Mouse (Mus musculus): Measurements from ENCODE around the gene Lhx3.

Gene Lhx3

DNA sequence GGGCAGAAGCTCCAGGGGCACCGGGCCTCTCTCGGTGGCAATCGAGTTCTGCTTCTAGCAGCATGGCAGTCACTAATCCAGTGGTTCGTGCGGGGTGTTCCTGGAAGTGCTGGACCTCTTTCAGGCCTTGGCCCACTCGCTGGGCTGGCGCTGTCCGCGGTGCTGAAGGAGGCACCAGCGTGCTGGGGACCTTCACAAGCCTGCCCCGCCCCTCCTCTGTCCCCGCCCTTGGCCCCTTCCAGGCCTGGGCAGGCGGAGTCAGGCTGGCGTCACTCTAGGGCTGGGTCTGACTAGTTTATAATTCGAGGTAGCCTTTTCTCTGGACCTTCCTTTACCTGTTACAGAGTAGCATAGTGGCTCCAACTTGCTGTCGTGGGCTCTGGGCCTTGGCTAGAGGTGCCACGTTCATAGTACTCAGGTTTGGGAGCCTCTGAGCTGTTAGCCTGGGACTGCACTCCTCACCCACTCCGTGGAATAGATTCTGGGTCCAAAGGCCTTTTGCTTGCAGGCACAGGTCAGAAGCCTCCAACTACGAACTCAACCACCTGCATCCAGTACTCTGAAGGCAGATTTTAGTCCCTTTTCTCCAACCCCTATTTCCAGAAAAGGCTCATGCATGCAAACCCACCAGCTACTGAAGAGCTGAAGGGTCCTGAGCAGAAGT, at the start of gene Lhx3:
Gene Lhx3 (minus strand): TSS at position 164 of the 664 bp plus-strand sequence.
- no peak for DNase-seq

DNA sequence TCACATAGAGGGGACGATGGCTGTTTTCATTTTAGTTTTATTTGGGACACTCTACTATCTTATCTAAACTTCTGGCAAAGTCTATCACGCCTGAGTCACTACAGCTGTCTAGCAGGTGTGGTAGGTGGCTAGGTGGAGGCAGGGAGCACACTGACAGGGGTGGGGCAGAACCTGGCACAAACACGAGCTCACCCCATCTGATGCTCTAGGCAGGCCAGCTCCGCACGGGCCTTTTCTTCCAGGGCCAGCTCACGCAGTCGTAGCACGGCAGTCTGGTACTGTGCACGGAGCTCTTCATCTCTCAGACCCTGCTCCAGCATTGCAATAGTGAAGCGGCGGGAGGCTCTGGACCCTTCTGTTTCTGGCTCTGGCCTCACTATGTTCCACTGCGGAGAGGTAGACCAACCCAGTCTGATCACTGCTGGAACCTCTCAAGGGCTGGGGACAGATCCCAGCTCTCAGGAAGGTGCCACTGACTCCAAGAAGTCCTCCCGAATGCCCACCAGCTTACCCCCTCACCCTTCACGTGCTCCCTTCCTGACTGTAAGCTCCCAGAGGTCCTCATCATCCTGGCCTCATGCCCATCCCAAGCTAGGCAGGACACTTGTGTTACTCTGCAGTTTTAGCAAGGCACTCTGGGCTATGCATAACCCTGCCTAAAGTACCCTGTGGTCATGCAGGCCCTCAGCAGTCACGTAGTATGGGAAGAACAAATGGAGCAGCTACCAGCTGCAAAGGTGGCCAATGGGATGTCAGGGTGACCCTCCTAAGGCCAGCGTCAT, 49.4 kb upstream of the Lhx3 start:
- DNase-seq = no peak

DNA sequence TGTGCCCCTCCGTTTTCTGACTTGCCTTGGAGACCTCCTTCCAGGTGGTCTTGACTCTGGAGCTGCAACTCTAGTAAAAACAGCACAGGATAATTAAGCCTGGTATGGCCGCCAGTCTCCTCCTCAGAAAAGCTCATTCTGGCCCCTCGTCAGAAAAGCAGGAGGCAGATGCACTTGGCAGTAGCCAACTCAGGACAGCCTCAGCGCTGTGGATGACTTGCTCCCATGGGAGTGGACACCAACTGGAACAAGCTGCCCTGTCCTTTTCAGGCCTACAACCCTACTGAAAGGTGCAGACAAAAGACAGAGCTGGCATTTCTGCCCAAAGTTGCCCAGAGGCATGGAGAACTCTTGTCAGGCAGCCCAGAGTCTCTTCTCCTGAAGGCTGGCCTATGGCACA, 46.7 kb upstream of the Lhx3 start:
- DNase-seq = no peak

DNA sequence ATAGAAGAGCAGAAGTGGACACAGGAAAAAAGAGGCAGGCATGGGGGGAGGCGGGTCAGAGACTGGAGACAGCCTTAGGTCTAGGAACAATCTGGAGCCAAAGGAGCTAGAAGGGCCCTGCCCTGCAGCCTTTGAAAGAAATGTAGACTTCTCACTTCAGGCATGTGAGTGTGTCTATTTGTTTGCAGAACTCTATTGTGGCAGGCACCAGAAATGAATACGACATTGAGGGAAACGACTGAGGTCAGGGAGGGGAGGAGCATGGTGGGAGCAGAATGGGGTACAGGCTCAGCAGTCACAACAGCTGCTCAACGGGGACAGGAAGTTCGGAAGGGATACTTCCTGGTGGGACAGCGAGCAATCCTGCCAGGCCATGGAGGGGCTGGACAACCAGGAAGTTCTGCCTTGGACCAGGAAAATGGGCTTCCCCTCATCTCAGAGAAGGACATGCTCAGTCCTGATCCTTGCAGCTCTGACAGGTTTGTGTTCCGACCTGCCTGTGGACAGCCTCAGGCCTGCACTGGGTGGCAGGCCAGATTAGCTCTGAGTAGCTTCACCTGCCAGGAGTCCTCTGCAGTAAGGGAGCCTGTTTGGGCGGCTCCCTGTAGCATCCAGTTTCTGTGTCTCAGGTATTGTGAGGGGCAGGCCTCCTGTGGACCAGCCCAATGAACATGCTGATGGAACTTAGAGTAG, 44.6 kb upstream of the Lhx3 start:
- no peak for DNase-seq

DNA sequence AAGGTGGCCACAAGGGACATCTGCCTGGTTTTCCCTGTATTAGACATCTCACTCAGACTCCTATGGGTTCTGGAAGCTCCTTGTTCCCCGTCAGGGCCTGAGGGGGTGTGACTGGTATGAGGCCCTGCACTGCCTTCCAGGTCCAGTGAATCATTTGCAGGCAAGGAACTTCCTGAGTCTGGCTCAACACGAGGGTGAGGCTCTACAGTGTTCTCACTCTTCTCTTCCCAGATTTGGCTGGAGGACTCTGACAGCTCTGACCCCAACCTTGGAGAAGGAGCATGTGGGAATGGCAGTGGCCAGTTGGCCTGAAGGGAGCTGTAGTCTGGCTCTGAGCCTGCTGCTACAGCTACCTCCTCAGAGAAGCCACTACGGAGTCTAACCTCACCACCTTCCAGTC, 39.4 kb upstream of the Lhx3 start:
- DNase-seq = no peak

DNA sequence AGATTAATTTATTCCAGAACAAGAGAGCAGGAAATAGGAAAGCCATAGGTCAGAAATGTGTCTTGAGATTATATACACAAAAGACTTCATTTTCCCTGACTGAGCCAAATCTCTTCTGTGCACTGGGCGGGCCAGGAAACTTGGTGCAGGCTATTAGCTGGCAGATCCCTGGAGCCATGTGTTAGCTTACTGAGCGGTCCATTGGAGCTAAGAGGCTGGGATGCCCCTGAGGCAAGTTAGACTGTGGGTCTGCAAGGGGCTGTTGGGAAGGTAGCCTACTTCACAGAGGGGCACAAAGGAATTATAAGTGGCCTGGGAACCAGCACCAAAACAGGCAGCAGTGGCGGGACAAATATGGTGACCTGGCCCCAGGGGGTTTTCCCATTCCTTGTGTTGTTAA, 32.8 kb upstream of the Lhx3 start:
- no peak for DNase-seq

DNA sequence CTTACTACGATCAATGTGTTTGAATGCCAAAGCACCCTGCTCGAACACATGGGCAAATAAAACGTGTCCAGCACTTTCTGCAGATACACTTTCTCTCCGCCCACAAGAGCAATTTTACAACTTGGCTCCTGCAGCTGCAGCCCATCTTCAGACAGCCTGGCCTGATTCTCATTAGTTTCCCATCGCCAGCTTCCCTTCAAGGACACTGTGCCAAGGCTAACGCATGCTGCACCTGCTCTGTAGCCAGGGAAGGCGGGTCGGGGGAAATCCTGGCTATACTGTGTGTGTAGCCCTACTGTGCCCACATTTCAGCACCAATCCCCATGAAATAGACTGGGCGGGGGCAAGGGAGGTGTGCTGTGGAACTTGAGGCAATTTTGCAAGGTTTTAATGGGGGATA, 32.2 kb upstream of the Lhx3 start:
- no peak for DNase-seq

DNA sequence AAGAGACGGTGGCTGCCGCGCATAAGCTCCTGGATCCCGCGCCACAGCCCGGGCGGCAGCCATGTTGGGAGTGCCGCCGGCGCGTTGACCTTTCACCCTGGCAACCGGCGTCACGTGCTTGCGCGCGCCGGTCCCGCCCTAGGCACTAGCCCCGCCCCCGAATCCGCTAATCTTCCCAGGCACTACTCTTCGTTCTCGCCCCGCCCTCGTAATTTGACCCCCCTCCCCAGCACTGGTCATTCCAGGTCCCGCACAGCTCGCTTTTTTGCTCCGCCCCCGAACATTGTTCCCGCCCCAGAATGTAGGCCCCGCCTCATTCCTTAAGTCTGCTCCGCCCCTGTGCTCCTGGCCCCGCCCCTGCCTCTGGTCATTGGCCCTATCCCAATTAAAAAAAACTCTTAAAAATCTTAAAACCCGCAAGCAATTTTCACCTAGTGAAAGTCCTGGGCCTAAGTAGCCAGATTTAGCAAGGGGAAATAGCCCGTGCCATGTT, 29.2 kb upstream of the Lhx3 start, which contains the start of gene Qsox2:
Gene Qsox2 (minus strand): TSS at position 236 of the 493 bp plus-strand sequence.
- peak; percentile 82 to 89 for DNase-seq

DNA sequence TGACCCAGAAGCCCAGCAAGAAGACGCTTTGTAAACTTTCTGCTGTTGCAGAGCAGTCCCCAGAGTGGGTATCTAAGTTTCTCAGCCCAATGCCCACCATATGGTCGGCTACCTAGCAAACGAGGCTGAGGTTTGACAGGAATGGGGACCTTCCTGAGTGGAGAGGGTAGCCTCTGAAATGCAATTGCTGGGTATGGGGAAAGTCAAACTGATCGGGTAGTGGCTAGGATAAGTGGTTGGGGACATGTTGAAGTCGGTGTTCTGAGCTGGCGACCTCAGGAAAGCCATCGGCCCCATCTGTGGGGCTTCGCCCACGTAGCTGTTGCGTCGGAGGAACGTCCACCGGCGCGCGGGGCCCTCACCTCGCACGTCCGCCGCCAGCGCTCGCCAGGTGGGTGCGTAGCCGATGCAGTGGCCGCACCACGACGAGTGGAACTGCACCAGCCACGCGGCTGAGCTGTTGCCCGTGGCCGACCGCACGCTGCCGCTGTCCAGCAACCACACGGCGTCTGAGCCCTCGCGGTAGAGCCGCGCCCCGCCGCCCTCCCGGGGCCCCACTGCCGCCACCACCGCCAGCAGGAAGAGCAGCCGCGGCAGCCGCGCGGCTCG, 28.7 kb upstream of the Lhx3 start:
- no peak for DNase-seq

DNA sequence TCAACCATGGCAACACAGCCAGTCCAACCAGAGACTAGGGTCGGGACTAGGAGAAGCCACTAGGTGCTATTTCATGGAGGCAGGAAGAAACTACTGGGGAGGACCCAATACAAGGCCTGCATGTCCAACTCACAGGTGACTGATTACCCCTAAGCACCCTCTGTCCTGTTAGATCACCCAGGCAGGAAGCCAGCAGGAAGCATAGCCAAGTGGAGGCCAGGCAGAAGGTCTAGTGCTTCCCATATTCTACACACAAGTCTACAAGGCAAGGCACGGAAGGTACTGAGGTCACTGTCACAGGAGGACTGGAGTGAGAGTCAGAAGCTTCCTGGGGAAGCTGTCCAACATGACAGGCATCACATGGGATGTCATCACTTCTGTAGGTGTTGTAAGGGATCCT, 26.7 kb upstream of the Lhx3 start:
- no peak for DNase-seq

DNA sequence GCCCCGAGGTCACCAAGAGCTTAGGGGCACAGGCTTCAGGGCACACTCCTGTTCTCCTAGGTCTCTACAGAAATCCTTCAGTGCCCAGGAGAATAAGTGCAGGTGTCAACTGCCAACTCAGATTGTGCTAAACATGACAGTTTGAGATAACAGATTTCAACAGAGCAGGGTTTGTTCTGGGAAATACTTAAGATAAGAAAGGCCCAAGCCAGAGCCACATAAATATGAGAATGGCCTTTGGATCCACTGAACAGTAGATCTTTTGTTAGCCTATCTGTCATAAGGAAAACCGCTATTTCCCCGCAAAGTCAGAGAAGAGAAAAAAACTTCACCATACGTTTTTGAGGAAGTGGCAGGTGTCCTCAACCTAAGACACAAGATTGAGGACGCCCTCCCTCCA, 26.2 kb upstream of the Lhx3 start:
- no peak for DNase-seq

DNA sequence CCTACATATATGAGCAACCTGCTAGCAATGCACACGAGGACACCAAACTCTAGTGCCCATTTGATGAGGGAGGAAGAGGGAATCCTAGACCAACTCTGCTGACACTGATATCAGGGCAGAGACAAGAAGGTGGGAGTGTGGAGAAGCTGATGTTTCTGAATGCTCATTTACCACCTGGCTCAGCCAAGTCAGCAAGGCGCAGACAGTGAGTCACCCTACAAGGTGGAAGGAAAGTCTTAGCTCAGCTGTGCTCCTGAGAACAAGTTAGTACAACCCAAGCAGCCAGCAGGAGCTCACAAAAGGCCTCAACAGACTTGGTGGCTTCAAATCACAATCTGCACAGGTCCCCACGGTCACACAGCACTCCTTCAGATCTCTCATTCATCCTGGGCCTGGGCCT, 23.3 kb upstream of the Lhx3 start:
- no peak for DNase-seq

DNA sequence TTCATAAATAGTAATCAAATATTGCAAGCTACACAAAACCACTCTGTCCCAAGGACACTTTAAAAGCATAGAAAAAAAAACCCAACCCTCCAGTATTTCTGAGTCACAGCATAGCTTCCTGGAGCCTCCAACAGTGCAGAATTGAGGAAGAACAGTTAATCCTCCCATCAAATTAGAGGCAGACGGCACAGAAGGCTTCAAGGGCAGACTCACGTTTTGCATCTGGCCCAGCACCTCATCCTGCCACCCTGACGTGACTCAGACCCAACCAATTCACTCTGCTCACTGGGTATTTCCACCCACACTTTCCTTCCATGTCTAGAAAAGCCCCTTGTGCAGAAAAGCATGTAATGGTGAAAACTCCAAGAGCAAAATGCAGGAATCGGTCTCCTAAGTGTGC, 22.2 kb upstream of the Lhx3 start:
- DNase-seq = no peak

DNA sequence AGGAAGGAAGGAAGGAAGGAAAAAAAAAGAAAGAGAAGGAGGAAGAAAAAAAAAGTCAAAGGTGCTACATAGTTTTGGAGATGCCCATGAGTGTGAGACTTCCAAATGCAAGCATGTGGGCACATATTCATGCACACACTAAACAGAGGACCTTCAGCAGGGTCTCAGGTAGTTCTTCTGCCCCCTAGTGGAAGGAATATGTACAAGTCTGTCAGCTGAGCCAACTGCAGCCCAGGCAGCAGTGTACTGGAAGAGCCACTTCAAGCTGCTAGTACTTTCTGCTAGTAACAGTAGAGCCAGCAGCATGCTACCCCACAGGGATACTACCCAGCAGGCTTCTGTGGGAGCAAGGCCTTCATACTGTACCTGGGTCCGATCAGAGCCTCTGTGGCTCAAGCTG, 19.7 kb upstream of the Lhx3 start:
- peak; percentile 51 to 62 for DNase-seq

DNA sequence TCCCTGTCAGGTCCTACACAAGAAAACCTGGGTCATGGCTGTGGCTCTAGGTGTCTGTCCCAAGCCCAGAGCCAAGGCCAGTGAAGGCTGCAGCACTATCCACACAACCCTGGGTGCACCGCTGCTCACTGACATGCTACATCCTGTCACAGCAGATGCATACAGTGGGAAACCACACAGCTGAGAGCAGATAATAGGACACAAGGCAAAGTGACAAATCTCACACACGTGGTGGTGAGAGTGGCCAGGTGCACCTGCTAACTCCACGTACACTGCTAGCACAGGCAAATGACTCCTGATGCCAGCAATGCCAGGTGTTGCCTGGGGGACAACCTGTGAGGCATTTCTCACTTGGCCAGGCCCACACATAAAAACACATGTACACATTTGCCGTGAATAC, 17.2 kb upstream of the Lhx3 start:
- no peak for DNase-seq

DNA sequence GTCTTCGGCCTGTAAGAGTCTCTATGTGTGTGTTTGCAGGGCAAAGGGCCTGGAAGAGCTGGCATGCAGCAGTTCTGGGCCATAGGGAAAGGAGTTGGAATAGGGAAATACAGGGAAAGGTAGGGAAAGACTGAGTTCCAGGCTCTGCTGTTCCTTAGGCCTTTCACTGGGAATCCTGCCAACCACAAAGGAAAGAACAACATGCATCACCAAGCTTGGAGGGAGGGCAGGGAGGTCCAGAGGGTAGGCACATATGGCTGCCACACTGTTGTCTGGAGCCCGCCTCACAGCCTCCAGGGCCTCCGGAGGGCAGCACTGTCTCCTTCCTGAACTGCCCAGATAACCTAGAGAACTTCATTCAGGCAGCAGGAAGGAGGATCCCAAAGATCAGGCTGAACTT, 15.9 kb upstream of the Lhx3 start:
- DNase-seq = peak; percentile 53 to 55

DNA sequence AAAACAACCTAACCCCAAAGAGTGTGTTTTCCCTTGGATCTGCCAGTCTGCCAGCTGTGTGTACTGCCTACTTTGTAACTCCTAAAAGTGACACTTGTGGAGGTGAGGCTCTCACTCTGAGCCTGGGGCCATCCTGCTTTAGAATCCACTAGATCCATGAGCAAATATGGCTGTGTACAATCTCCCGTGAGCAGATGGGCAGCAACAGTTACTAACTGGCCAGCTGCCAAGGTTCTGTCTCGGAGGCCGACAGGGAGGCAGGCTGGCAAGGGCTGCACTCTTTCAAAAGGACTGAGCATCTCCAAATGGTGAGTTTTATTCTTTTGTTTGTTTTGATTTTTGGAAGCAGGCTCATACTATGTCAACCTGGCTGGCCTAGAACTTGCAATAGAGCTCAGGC, 6.4 kb upstream of the Lhx3 start:
- peak; percentile 87 to 89 for DNase-seq

DNA sequence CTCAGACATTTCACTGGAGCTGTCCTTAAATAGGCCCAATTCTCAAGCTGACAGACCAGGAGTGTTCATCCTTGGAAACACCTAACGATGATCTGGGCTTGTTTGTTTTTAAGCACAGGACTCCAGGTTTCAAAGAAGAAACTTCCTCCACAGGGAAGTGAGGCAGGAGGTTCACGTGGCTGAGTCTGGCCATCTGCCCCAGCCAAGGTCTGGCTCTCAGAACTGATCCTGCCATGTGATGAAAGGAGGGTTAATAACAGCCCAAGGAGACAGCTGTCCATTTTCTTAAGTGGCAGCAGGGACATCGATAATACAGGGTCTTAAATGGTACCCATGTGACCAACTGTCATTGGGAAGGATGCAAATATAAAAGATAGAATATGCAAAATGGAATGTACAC, 1.5 kb upstream of the Lhx3 start:
- DNase-seq = no peak

DNA sequence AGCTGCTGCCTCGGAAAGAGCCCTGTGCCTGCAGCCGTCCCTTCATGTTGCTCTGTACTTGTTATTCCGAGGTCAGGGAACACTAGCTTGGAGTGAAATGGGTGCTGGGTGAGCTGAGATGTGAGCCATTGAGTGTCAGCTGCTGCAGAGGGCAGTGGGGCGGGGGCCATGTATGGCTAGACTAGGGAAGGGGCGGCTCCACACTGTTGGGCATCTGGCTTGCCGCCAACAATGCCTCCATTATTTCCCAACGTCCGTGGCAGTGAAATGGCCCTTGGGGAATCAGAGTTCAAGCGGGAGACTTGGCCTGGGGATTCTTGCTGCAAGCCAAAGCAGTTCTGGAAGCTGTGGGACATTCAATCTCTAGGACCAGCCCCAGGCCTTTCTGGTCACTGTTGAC, 530 bp downstream of the Lhx3 start:
- no peak for DNase-seq

DNA sequence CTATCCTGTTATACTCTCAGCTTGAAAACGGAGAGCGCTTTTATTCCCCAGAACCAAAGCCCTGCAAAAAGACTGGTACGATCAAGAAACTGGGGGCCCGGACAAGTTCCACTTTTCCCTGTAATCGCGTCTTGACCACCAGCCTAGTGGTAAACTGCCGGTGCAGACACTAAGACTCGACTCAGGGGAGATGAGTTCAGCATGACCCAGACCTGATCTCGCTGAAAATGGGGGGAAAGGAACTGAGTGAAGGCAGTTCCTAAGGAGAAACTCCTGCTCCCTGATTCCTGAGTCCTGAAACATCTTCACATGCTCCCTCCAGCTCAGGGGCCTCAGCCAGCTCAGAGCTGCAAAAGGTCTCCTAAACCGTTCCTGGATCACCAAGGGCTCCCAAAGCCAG, 2.3 kb downstream of the Lhx3 start:
- DNase-seq = no peak

DNA sequence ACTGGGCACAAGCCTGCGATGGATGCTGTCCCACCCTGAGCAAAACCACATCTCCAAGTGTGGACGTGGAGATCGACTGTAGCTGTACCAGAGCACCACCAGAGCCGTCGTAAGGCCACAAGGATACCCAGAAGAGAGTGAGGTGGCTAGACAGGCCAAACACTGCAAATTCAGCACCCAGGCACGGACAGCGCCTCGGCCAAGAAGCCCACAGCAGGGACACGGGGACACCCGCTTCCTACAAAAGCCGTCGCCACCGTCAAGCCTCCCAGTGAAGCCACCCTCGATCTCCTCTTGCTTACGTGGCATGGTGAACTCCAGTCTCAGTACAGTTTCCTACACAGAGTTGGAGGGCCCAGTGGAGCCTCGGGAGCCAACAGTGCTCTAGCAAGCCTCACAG, 3.0 kb downstream of the Lhx3 start:
- no peak for DNase-seq

DNA sequence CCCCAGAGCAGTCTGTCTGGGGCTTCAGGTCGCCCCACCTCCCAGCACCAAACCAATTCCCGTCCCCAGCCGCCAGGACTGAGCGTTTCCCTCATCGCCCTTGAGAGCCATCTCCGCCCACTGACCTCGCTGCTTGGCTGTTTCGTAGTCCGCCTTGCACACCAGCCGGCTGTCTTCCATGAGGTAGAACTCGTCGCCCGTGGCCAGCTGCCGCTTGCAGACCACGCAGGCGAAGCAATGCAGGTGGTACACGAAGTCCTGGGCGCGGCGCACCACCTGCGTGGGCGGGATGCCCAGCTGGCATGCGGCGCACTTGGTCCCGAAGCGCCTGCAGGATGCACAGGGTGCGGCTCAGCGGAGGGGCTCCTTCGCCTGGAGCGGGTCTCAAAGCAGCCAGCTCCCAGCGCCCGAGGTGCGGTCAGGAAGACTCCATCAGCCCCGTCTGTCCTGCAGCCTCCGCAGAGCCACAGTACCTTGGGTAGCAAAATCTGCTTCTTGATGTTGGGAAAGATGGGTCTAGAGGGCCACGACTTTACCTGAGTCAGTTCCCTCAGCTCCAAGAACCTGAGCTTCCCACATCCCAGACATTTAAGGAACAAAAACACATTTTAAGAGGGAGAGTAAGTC, 5.1 kb downstream of the Lhx3 start:
- peak; percentile 24 to 31 for DNase-seq

Measured in cerebellum, postnatal 36 days (tissue).